Mouse (Mus musculus) A20 (cell line): Measurements from ENCODE around the gene Pcgf6.

Experiments
- DNase-seq: peaks from one replicate; pipeline ENCODE4 v3.0.0-alpha.2; 2011; ENCODE audit warnings: low read depth, low spot score

Pcgf6 gene

DNA sequence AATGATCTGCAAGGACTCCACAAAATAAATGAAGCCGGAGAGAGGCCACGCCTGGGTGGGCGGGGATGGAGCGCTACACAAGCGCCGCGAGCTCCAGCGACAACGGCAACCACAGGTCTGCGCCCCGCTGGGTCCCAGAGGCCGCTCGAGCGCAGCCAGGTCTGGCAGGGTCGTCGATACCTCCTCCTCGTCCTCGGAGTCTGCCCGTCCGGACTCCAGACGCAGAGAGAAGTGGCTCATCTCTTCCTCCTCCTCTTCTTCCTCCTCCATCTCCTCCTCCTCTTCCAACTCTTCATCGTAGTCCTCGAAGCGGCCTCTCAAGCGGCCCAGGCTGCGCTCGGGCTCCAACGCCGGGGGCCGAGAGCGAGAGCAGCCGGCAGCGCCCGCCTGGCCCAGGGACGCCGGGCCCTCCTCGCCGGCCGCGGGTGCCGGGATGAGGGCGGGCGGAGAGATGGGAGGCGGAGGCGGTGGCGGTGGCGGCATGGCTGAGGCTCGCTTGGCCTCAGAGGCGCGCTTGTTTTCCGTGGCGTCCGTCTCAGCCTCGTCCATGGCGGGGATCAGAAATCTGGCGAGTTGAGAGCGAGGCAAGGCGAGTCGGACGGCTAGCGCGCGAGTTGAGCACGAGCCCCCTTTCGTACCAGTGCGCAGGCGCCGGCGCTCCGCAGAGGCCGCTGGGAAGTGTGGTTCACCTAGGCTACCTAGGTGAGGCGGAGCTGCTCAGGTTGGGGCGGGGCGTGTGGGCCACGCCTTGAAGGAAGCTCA, at the start of gene Pcgf6:
Pcgf6 (minus strand) TSS at position 636 of the 762 bp plus-strand sequence.
- peak; percentile 95 for DNase-seq

DNA sequence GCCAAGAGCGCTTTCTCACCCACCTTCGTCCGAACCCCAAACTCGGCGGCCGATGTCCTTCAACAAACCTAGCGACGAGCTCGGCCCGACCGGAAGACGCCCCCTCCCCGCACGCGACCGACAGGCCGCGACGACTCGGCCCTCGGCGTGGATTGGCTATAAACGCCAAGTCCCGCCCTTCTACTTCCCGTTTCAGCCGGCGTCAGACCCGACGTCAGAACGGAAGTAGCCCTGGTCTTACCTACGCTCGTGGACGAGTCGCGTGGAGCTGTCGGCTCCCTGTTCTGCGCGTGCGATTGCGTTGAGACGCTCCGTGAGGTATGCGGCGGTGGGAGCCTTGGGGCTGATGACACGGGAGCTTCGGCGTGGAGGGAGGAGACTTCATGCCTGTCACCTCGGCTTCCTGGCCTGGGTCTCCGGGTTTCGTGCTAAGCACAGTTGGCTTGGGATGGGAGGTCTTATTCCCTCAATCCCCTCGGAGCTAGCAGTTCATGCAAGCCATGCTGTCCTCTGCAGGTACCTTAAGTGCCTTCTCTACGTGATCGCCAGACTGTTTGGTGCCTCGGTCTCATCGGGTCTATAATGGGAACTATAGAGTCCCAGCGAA, 39.9 kb upstream of the Pcgf6 start, which contains the start of the genes Usmg5 and Pdcd11:
Usmg5 (minus strand) TSS at position 98 of the 607 bp plus-strand sequence.
Pdcd11 (plus strand) TSS at position 219 of the 607 bp plus-strand sequence.
- DNase-seq, result peak; percentile 96

DNA sequence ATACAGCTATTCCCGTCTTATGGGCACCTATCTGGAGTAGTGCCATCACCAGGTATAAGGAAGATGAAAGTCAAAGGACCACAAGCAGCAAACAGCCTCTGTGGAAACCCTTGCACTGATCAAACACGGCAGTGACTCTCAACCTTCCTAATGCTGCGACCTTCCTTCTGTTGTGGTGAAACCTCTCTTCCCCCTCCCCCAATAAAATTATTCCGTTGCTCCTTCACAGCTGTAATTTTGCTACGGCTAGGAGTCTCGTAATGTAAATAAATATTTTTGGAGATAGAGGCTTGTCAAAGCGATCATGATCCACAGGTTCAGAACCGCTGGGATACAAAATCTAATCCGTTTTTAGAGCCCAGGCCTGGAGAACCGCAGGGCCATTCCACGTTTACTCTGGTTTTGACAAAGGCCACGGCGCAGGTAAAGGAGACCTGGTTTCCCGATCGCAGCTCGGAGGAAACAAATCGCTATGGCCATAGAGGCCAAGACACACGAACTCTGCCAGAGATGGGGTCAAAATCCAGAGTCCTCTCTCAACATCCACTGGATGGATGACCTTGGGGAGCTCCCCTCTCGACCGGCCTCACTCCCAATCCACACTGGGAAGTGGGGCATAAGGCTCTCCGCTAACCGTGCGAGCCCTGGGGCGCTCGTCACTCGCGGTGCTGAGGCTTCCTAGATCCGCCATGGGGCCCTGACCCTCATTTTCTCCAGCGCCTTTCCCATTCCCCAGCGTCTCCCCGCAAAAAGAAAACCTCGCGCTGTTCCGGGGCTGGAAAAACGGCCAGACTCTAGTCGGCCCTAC, 39.2 kb upstream of the Pcgf6 start:
- DNase-seq, result peak; percentile 40

DNA sequence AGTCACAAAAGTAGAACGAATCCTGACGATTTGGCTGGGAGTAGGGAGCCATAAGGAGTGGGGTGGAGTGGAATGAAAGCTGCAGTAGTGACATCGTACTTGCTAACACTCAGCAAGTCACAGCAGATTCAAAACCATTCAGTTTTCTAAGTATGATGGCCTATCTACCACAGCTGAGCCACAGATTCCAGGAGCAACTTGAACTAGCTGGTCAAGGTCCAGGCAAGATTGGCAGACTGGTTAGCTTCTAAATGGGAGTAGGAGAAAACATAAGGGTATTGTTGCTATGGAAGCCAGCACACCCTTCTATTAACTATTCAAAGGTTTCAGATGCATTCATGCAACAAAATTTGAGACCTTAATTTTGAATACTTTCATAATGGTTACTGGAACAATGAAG, 37.5 kb upstream of the Pcgf6 start:
- DNase-seq, result no peak

DNA sequence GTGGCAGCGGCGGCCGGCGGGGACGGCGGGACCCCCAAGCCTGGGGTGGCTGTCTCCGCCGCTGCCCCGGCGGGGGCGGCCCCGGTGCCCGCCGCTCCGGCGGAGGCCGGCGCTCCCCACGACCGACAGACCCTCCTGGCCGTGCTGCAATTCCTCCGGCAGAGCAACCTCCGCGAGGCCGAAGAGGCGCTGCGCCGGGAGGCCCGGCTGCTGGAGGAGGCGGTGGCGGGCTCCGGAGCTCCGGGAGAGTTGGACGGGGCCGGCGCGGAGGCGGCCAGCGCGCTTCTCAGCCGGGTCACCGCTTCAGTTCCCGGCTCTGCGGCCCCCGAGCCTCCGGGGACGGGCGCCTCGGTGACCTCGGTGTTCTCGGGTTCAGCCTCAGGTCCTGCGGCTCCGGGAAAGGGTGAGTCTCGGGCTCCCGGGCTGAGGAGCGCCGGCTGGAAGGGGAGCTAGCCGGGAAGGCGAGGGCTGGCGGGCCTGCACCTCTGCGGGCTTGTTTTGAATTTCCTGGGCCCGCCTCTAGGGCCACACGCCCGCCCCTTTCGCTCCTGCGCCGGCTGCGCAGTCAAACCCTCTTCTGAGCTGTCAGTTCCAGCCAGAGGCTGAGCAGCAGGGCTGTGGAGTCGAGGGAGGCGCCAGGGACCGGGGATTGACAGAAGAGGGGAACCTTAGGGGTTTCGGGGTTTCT, 17.4 kb upstream of the Pcgf6 start:
- peak; percentile 94 for DNase-seq

DNA sequence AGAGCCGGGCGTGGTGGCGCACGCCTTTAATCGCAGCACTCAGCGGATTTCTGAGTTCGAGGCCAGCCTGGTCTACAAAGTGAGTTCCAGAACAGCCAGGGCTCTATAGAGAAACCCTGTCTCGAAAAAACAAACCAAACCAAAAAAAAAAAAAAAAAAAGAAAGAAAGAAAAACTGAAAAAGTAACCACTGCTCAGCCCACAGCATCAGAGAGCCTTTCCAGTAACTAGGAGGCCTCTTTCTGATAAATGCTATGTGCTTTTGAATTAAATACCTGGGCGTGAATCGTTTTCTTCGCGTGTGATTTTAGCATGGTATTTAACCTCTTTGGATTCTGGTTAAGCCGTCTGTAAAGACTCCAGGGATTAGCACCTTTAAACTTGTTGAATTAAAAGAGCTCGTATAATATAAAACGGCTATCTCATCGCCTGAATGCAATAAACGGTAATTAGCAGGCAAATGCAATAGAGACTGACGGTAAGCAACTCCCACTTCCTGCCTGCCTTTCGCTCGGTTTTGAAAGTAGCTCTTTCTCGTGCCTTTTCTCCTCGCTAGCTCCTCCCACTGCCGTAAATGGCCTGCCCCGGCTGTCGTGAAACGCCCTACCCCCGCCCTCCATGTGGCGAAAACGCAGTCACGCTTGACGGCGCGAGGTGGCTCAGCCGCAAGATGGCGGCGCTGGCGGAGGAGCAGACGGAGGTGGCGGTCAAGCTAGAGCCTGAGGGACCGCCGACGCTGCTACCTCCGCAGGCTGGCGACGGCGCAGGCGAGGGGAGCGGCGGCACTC, 16.6 kb upstream of the Pcgf6 start, which contains the start of gene Taf5:
Taf5 (plus strand) TSS at position 651 of the 787 bp plus-strand sequence.
- DNase-seq, result peak; percentile 99

DNA sequence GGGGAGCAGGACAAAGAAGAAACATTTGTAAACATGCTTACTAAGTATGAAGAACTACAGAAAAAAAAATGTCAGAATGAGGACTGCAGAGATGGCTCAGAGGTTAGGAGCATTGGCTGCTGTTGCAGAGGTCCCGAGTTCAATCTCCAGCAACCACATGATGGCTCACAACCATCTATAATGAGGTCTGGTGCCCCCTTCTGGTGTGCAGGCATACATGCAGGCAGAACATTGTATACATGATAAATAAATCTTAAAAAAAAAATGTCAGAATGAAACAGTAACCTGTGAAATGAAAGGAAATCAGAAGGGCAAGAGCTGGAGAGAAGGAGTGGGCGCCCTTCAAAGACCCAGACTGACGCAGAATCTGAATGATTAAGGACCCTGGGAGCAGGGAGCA, 15.2 kb upstream of the Pcgf6 start:
- no peak for DNase-seq

DNA sequence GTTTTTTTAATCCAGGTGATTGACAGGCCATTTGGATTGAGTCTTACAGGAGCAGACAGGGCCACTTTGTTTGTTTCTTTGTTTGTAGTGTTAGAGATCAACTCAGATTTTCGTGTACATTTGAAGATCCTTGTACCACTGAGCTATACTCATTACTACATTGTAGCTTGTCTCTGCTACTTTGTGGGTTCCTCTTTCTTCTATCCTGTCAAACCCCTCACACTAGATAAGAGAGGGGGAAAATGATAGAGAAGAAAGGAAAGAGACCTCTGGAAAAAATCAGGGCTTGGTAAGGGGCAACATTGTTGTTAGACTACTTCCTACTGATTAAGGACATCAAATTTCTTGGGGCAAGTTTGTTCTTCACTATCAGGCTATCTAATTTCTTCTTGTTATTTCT, 7.0 kb upstream of the Pcgf6 start:
- no peak for DNase-seq

DNA sequence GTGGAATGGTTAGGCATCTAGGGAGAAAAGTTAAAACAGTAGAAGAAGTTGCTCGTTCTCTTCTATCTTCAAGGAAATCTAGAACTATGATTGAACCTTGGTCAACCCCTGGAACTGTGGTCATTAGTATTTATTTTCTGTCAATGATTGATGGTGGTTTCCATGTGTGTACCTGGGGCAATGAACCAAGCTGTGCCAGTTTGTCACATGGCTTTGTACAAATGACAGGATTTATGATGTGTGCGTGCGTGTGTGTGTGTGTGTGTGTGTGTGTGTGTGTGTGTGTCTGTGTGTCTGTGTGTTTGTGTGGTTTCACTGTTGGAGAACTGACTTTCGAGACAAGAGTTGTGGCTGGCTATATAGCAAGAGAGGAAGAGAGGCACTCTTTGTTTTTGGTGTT, 2.8 kb upstream of the Pcgf6 start:
- DNase-seq, result no peak

DNA sequence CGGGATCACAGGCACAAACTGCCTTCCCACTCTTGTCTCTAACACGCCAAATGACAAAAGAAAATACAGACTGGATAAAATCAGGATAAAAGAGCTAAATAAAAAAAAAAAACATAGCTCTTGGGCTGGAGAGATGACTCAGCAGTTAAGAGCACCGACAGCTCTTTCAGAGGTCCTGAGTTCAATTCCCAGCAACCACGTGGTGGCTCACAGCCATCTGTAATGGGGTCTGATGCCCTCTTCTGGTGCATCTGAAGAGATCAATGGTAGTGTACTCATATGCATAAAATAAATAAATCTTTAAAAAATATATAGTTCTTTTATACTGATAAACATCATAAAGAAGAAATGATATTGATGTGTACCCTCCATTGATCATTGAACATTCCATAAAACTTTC, 2.2 kb upstream of the Pcgf6 start:
- no peak for DNase-seq

DNA sequence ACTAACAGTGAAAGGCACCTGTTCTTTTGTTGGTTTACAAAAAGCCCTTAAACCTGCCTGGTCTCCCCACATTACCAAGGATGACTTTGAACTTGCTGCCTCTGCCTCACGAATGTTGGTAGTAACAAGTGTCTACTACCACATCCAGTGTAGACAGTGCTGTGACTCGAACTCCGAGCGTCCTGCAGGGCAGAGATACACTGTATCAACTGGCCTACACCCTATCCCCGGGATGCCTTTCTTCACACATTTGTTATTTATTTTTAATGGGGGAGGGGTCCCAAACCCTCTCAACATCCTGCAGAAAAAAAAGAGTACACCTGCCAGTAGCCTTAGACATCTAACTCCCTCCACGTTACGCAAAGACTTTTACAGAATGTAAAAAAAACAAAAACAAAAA, 866 bp downstream of the Pcgf6 start:
- no peak for DNase-seq

DNA sequence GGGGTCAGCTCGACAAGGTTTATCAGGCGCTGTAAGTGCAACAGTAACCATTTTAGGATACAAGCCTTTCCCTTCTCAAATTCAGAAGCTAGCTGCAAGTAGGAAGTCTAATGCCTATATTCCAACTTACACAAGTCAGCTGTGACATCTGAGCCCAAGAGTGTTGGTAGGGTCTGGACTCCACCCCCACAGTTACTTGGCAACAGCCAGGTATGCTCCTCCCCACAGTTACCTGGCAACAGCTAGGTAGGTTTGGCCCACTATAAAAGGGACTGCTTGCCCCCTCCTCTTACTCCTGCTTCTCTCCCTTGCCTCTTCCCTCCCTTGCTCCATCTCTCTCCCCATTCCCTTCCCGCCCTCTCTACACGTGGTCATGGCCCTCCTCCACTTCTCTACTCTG, 1.6 kb downstream of the Pcgf6 start:
- DNase-seq, result no peak

DNA sequence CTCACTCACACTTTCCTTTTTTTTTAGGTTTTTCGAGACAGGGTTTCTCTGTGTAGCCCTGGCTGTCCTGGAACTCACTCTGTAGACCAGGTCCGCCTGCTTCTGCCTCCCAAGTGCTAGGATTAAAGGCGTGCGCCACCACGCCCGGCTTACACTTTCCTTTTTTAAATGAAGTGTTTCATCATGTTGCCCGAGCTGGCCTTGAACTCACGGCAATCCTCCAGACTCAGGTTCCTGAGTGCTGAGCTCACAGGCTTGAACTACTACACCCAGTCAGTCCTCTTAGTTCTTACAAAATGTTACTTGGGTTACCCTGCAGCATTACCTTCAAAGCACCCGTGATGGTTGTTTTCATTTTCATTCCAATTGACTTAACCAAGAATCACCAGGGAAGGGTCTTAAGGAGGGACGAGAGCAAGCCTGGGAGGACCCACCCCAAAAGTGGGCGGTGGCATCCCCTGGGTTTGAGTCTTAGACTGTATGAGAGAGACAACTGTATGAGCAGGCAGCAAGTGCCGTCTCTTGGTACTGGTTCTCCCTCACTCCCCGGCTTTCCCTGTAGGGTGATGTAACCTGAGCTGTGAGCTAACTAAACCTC, 3.4 kb downstream of the Pcgf6 start:
- no peak for DNase-seq

DNA sequence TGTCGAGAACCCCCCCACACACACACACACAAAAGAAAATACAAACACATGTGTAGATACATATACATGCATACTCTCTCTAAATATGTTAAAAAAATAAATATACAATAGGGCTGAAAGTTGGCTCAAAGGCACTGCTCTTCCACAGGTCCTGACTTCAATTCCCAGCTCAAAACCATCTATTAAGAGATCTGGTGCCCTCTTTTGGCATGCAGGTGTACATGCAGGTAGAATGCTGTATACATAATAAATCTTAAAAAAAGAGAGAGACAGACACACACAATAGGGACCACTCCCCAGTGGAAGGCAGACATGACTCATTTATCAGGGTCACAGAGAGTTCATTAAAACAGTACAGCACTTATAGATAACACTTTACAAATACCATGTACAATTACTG, 4.4 kb downstream of the Pcgf6 start:
- DNase-seq, result no peak

DNA sequence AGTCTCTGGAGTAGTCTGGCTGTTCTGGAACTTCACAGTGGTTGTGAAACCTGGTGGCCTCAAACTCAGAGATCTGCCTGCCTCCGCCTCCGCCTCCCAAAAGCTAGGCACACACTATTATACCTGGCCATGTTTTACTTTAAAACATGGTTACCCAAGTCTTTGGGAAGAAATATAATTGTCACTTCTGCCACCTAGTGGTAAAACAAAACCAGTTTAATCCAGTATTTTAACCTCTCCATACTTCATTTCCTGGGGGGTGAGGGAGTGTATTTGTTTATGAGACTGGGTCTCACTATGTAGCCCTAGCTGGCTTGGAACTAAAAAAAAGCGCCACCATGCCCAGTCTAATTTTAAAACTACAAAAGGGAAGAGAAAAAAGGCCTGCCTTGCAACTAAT, 7.1 kb downstream of the Pcgf6 start:
- DNase-seq, result peak; percentile 33

DNA sequence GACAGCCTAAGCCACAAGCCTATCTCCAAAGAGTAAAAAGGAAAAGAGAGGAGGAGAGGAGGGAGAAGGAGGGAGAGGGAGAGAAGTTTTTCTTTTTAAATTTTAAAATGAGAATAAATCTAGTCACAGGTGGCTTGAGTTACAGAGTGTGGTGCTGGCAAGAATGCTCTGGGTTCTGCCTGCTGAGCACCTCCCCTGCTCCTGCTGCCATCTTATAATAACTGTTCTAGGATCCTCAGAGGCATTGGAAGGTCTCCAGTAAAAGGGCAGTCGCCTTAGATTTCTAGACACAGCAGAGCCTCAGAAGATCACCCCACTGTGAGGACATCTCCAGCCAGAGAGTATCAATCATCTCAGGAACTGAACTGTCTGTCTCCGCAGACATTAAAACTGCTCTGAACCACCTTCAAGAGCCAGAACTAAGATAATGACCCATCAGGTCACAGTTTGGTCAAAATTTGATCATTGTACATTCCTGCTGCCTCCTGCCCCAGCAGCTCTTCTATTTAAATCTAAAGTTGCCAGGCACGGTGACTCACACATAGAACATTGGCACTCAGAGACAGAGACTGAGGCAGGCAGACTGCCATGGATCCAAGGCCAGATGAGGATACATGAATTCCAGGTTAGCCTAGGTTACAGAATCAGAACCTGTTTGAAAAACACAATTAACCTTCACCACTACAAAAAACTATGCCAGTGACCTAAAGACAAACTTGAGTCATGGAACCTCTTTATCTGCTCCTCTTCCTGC, 9.8 kb downstream of the Pcgf6 start:
- DNase-seq, result no peak

DNA sequence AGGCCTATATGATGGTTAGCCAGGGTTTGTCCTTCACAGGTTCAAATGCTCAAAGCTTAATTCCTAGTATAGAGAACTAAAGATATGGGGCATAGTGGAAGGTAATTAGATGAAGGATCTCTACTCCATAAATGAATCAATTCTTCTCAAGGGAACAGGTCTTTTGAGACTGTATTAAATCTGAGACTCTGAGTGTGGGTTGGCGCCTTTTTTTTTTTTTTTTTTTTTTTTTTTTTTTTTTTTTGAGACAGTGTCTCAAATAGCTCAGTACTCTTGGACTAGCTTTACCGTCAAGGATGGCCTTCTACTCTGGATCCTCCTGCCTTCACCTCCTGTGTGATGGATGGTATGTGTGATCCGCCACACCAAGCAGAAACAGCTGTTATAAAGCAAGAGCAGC, 14.1 kb downstream of the Pcgf6 start:
- DNase-seq, result no peak

DNA sequence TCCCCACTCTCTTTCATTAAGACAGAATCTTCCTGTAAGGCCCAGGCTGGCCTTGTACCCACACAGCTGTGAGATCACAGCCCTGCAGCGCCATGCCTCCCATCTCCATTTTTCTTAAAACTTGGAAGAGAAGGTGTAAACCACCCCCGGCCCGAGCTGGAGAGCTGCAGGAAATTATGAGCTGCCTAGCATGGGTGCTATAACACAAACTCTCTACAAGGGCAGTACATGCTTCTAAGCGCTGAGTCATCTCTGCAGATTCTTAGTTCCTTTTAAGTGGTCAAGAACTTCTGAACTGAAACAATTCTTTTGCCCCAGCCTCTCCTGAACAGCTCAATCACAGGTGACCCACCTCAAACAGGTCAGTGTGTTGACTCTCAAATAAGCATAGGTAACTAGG, 15.8 kb downstream of the Pcgf6 start:
- DNase-seq, result peak; percentile 40

DNA sequence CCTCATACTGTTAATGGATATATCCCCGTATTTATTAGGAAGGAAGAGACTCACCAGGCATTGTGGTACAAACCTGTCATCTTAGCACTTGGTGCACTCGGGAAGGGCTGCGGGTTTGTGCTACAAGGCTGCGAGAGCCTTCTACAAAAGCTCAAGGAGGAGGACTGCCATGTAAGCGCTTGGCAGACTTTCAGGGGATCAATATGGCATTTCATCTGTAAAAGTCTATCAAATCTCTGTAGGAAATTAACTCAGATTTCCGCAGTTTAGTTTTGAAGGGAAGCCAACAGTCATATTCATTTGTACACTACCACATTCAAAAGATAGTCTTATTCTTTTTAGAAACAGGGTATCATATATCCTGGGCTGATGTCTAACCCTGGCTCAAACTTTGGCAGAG, 18.9 kb downstream of the Pcgf6 start:
- no peak for DNase-seq

DNA sequence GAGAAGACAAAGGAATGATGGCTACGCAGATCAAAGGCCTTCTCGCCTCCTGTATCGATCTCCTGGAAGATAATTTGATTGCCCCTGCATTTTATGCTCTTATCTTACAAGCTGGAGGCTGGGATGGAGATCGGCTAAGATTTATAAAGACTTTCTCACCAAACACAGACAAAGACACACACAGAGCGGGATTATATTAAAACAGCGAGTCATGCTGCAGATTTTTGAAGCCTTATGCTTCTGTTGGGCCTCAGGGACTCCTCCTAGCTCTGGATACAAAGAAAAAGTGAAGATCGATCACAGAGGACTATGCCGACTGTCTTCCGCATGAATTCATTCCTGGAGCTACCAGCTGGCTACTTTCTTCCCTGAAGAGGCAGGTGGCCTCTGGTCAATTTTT, 20.9 kb downstream of the Pcgf6 start:
- DNase-seq, result no peak
